Mouse (Mus musculus) heart, embryonic 13.5 days (tissue): ENCODE measurements around the gene Pcp4l1. TPM values are rescaled to one million over a fixed set of nuclear protein-coding genes. Genes with fewer than 3 reads are reported as not detected.

Experiments used
- polyA plus RNA-seq: library from polyadenylated mRNA; unstranded; fragments of >200 nt; fragmentation: Nextera tagmentation; extraction: Ambion mirVana; gene quantifications from 2 replicates; pipeline ENCODE4 v1.2.1, GENCODE M21; 2015

The Pcp4l1 gene
- polyA plus RNA-seq, 1 experiment from 2014 or later: 38.3 TPM

Other genes starting within 250 kb of the Pcp4l1 start
- gene Fcgr2b, start 219.7 kb downstream of the Pcp4l1 start, polyA plus RNA-seq: 0.27 and 0.76 TPM in 2 replicates
- gene Fcgr4, start 177.3 kb downstream of the Pcp4l1 start, polyA plus RNA-seq: 0.37 and 0.85 TPM in 2 replicates
- 6.9 and 9.1 TPM in 2 replicates for gene Fcgr3, start 131.3 kb downstream of the Pcp4l1 start, polyA plus RNA-seq
- 2.8 TPM in 2 replicates for gene Cfap126, start 82.3 kb downstream of the Pcp4l1 start, polyA plus RNA-seq
- 457 and 493 TPM in 2 replicates for gene Sdhc, start 45.7 kb downstream of the Pcp4l1 start, polyA plus RNA-seq
- gene Mpz, start 45.6 kb downstream of the Pcp4l1 start, polyA plus RNA-seq: 0.33 and 0.36 TPM in 2 replicates
- 0.25 and 0.36 TPM in 2 replicates for gene Nr1i3, start 17.7 kb upstream of the Pcp4l1 start, polyA plus RNA-seq
- gene Tomm40l, start 26.2 kb upstream of the Pcp4l1 start, polyA plus RNA-seq: 44.8 and 52.5 TPM in 2 replicates
- 21.9 and 119 TPM in 2 replicates for gene Apoa2, start 28.8 kb upstream of the Pcp4l1 start, polyA plus RNA-seq
- 29.5 and 33.1 TPM in 2 replicates for gene Fcer1g, start 38.1 kb upstream of the Pcp4l1 start, polyA plus RNA-seq
- gene Adamts4, start 54.2 kb upstream of the Pcp4l1 start, polyA plus RNA-seq: 3.5 and 3.6 TPM in 2 replicates
- gene Ndufs2, start 55.1 kb upstream of the Pcp4l1 start, polyA plus RNA-seq: 424 and 495 TPM in 2 replicates
- gene B4galt3, start 74.1 kb upstream of the Pcp4l1 start, polyA plus RNA-seq: 54.6 and 55.1 TPM in 2 replicates
- 36.1 and 42.1 TPM in 2 replicates for gene Ppox, start 84.9 kb upstream of the Pcp4l1 start, polyA plus RNA-seq
- gene Usp21, start 91.7 kb upstream of the Pcp4l1 start, polyA plus RNA-seq: 48.4 and 52.2 TPM in 2 replicates
- gene Ufc1, start 98.8 kb upstream of the Pcp4l1 start, polyA plus RNA-seq: 77.2 and 89.6 TPM in 2 replicates
- gene Dedd, start 132.9 kb upstream of the Pcp4l1 start, polyA plus RNA-seq: 34.6 and 37.6 TPM in 2 replicates
- 34.8 and 36.9 TPM in 2 replicates for gene Nit1, start 149.4 kb upstream of the Pcp4l1 start, polyA plus RNA-seq
- 85.4 and 97.8 TPM in 2 replicates for gene Pfdn2, start 149.4 kb upstream of the Pcp4l1 start, polyA plus RNA-seq
- gene Klhdc9, start 164.5 kb upstream of the Pcp4l1 start, polyA plus RNA-seq: 0.65 and 0.76 TPM in 2 replicates
- 0.23 and 0.27 TPM in 2 replicates for gene Nectin4, start 173.8 kb upstream of the Pcp4l1 start, polyA plus RNA-seq
- 0.78 and 0.92 TPM in 2 replicates for gene Arhgap30, start 192.7 kb upstream of the Pcp4l1 start, polyA plus RNA-seq
- gene Usf1, start 215.0 kb upstream of the Pcp4l1 start, polyA plus RNA-seq: 52.1 and 53.3 TPM in 2 replicates
- gene Tstd1, start 222.6 kb upstream of the Pcp4l1 start, polyA plus RNA-seq: 3.1 and 3.6 TPM in 2 replicates
- 61.8 and 66.1 TPM in 2 replicates for gene F11r, start 241.3 kb upstream of the Pcp4l1 start, polyA plus RNA-seq